Mouse (Mus musculus): ENCODE measurements around the gene Ccdc180. TPM values are rescaled to one million over a fixed set of nuclear protein-coding genes. Genes with fewer than 3 reads are reported as not detected.

Ccdc180 gene
- polyA plus RNA-seq (2014; fragmentation: Illumina TruSeq; extraction: RNeasy Lipid Tissue Mini Kit (QIAGEN cat#74804); ENCODE audit: low read depth, low replicate concordance): not detected

GRCm38 (mm10) chr4:45890066-45890761, at the start of gene Ccdc180:
Ccdc180 (plus strand) TSS chr4:45890303.

GRCm38 (mm10) chr4:45848109-45848824, 41.8 kb upstream of the Ccdc180 start, which contains the start of gene Stra6l:
Stra6l (plus strand) TSS chr4:45848664.

GRCm38 (mm10) chr4:45964771-45965439, 74.8 kb downstream of the Ccdc180 start, which contains the start of gene Tdrd7:
Tdrd7 (plus strand) TSS chr4:45965334.

Other genes with a start within 250 kb of the Ccdc180 start
- 16.6 TPM for gene Aldh1b1, start 91.3 kb upstream of the Ccdc180 start, polyA plus RNA-seq (2014; fragmentation: Illumina TruSeq; extraction: RNeasy Lipid Tissue Mini Kit (QIAGEN cat#74804); ENCODE audit: low read depth, low replicate concordance)
- gene Igfbpl1, start 63.4 kb upstream of the Ccdc180 start, polyA plus RNA-seq (2014; fragmentation: Illumina TruSeq; extraction: RNeasy Lipid Tissue Mini Kit (QIAGEN cat#74804); ENCODE audit: low read depth, low replicate concordance): not detected
- gene Stra6l, start 41.6 kb upstream of the Ccdc180 start, polyA plus RNA-seq (2014; fragmentation: Illumina TruSeq; extraction: RNeasy Lipid Tissue Mini Kit (QIAGEN cat#74804); ENCODE audit: low read depth, low replicate concordance): 15.9 TPM
- gene Tdrd7, start 75.0 kb downstream of the Ccdc180 start, polyA plus RNA-seq (2014; fragmentation: Illumina TruSeq; extraction: RNeasy Lipid Tissue Mini Kit (QIAGEN cat#74804); ENCODE audit: low read depth, low replicate concordance): 81.3 TPM
- 5.7 TPM for gene Tmod1, start 148.6 kb downstream of the Ccdc180 start, polyA plus RNA-seq (2014; fragmentation: Illumina TruSeq; extraction: RNeasy Lipid Tissue Mini Kit (QIAGEN cat#74804); ENCODE audit: low read depth, low replicate concordance)
- 43.2 TPM for gene Ncbp1, start 248.3 kb downstream of the Ccdc180 start, polyA plus RNA-seq (2014; fragmentation: Illumina TruSeq; extraction: RNeasy Lipid Tissue Mini Kit (QIAGEN cat#74804); ENCODE audit: low read depth, low replicate concordance)
- gene Tstd2, start 248.4 kb downstream of the Ccdc180 start, polyA plus RNA-seq (2014; fragmentation: Illumina TruSeq; extraction: RNeasy Lipid Tissue Mini Kit (QIAGEN cat#74804); ENCODE audit: low read depth, low replicate concordance): 32.4 TPM